Mouse (Mus musculus): Measurements from ENCODE around the gene Atf1. TPM values are rescaled to one million over a fixed set of nuclear protein-coding genes. Genes with fewer than 3 reads are reported as not detected.
"Not testable (repeated sequence)": the region's sequence is repeated elsewhere in the genome, so short reads cannot be mapped to it uniquely, and the experiment has no call there.

The Atf1 gene
- polyA plus RNA-seq, 1 experiment from 2014 or later, result 36.3 TPM

DNA sequence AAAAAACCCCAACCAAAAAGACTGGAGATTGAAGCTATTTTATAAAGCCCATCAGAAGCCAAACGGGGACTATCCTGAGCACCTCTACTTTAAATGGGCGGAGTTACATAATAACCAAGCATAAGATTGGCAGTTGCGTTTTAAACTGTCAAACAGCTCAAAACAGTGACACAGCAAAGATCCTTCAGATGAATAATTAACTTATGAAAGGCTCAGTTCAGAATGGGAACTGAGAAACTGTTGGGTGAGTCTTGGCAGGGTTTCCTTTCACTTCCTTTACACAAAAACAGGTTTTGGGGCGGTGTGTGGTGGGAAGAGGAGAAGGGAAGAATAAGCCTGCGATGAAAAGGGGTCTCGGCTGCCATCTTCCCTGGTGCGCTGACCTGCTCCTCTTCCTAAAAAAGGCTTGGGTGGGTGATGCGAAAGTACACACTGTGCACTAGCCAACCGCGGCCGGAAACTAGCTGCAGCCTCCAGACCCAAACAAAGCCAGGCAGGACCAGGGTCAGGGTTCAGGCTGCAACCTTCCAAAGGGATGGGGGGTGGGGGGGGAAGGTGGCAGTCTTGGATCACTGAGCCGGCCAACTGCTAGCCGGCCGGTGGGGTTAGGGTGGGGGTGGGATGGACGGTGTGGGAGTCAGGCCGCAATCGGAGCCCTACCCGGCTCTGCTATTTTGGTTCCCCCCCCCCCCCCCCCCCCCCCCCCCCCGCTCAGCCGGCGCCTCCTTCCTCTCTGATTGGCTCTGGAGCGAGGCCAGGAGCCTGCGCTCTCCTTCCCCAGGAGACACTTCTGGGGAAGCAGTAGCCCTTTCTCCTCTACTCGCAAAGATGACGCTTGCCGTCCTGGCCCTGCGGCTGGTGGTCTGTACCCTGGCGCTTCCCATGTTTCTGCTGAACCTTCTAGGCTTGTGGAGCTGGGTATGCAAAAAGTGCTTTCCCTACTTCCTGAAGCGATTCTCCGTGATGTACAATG lies 76.7 kb downstream of the Atf1 start, which contains the start of gene Mettl7a1:
Gene Mettl7a1, plus strand, starts transcription at position 122 of the 973 bp plus-strand sequence.
- Histone ChIP-seq H3K36me3 (replicated peaks; ENCODE audit: control insufficient read depth, insufficient read depth, low read depth, low read length) (no peaks in the 10 kb centered on the region), H3K9me3 (replicated peaks; ENCODE audit: control insufficient read depth, low read length) (no peaks in the 10 kb centered on the region), H3K27ac (replicated peaks; ENCODE audit: low read depth, low read length) (peak within 1 kb of the TSS; percentile 59), H3K4me3 (ENCODE audit: low read depth, low read length) (peak within 1 kb of the TSS; percentile 45), H3K9ac (replicated peaks; ENCODE audit: low read length) (peak within 1 kb of the TSS; percentile 68), H3K4me1 (ENCODE audit: control insufficient read depth, insufficient read depth, low read length) (no peaks in the 10 kb centered on the region), H3K4me2 (ENCODE audit: low read depth, low read length) (peak within 1 kb of the TSS; percentile 66), H3K27me3 (ENCODE audit: control insufficient read depth, insufficient read depth, low read length) (no peaks in the 10 kb centered on the region)
- ATAC-seq (replicated peaks; ENCODE audit: insufficient number of reproducible peaks, low FRiP score, low TSS enrichment, low read depth) (peak; percentile 86), DNase-seq (ENCODE audit: low spot score) (peak; percentile 75)
- WGBS, result 2% methylated on average over 21 of the region's 30 CpGs

DNA sequence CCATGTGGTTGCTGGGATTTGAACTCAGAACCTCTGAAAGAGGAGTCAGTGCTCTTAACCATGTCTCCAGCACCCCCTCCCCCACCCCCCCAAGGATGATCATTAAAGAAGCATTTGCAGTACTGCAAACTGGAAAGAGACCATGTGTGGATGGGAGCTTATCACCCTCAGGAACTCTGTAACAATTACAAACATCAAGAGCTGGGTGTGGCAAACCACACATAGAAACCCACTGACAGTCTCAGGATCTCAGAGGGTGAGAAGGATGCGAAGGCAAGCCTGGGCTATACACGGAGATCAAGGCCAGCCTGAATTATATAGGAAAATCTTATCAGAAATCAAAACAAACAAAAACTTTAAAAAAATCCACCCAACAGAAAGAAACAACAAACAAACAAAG lies 78.6 kb downstream of the Atf1 start:
- Histone ChIP-seq H3K9me3 (replicated peaks; ENCODE audit: control insufficient read depth, low read length) (no peaks in the 10 kb centered on the region), H3K27ac (replicated peaks; ENCODE audit: low read depth, low read length) (no peak overlapping the region), H3K27me3 (ENCODE audit: control insufficient read depth, insufficient read depth, low read length) (no peaks in the 10 kb centered on the region), H3K36me3 (replicated peaks; ENCODE audit: control insufficient read depth, insufficient read depth, low read depth, low read length) (no peaks in the 10 kb centered on the region), H3K4me1 (ENCODE audit: control insufficient read depth, insufficient read depth, low read length) (no peaks in the 10 kb centered on the region), H3K4me3 (ENCODE audit: low read depth, low read length) (no peak overlapping the region), H3K4me2 (ENCODE audit: low read depth, low read length) (no peak overlapping the region), H3K9ac (replicated peaks; ENCODE audit: low read length) (no peak overlapping the region)
- no peak for ATAC-seq (replicated peaks; ENCODE audit: insufficient number of reproducible peaks, low FRiP score, low TSS enrichment, low read depth)
- WGBS, result 89% methylated on average over 2 of the region's 2 CpGs
- DNase-seq (ENCODE audit: low spot score), result no peak

DNA sequence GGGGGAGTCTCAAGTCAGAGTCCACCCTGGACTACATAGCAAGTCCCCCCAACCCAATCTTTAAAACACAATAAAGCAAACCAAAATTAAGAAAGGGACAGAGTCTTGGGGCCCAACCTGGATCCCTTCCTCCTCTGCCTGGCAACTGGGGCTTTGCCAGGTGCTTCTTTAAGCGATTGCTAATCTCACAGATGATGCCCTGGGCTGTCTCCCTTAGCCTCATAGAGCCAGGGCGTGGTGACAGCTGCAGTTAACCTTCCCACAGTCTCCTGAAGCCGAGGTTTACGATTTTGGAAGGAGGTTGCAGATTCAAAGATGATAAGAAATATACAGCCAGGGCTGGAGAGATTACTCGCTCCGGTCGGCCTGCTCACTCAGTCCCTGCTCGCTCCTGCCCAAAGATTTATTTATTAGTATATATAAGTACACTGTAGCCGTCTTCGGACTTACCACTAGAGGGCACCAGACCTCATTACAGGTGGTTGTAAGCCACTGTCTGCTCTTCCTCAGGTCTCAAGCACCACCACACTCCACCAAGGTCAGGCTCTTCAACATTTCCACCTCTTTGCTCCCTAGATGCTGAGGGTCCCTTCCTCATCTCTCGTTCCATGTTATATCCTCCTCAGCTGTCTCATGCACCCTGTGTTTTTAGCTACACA lies 79.9 kb downstream of the Atf1 start:
- not testable (repeated sequence) for H3K4me3 ChIP-seq (ENCODE audit: low read depth, low read length); ATAC-seq (replicated peaks; ENCODE audit: insufficient number of reproducible peaks, low FRiP score, low TSS enrichment, low read depth); H3K9ac ChIP-seq (replicated peaks; ENCODE audit: low read length); H3K4me2 ChIP-seq (ENCODE audit: low read depth, low read length); H3K27ac ChIP-seq (replicated peaks; ENCODE audit: low read depth, low read length); H3K36me3 ChIP-seq (replicated peaks; ENCODE audit: control insufficient read depth, insufficient read depth, low read depth, low read length); H3K9me3 ChIP-seq (replicated peaks; ENCODE audit: control insufficient read depth, low read length); H3K4me1 ChIP-seq (ENCODE audit: control insufficient read depth, insufficient read depth, low read length); H3K27me3 ChIP-seq (ENCODE audit: control insufficient read depth, insufficient read depth, low read length)
- 35% methylated on average over 10 of the region's 11 CpGs for WGBS
- peak; percentile 66 for DNase-seq (ENCODE audit: low spot score)

Other genes with a start within 250 kb of the Atf1 start
- gene Dip2b, start 189.2 kb upstream of the Atf1 start, polyA plus RNA-seq (2014; fragmentation: Nextera tagmentation; extraction: Ambion mirVana), result 15.4 and 16.5 TPM in 2 replicates
- gene Tmprss12, start 53.0 kb downstream of the Atf1 start, polyA plus RNA-seq (2014; fragmentation: Nextera tagmentation; extraction: Ambion mirVana), result not detected in 2 replicates
- 4.8 and 4.9 TPM in 2 replicates for gene Mettl7a1, start 76.3 kb downstream of the Atf1 start, polyA plus RNA-seq (2014; fragmentation: Nextera tagmentation; extraction: Ambion mirVana)
- gene Mettl7a3, start 107.1 kb downstream of the Atf1 start, polyA plus RNA-seq (2014; fragmentation: Nextera tagmentation; extraction: Ambion mirVana), result 0.17 TPM in 2 replicates
- 0.15 TPM in 1 of 2 replicates, not detected in the other for gene Methig1, start 125.3 kb downstream of the Atf1 start, polyA plus RNA-seq (2014; fragmentation: Nextera tagmentation; extraction: Ambion mirVana)
- not detected in 2 replicates for gene Mettl7a2, start 125.4 kb downstream of the Atf1 start, polyA plus RNA-seq (2014; fragmentation: Nextera tagmentation; extraction: Ambion mirVana)
- not detected in 2 replicates for gene Higd1c, start 136.7 kb downstream of the Atf1 start, polyA plus RNA-seq (2014; fragmentation: Nextera tagmentation; extraction: Ambion mirVana)
- gene Gm5475, start 194.3 kb downstream of the Atf1 start, polyA plus RNA-seq (2014; fragmentation: Nextera tagmentation; extraction: Ambion mirVana), result 0.08 and 0.14 TPM in 2 replicates
- gene Slc11a2, start 197.3 kb downstream of the Atf1 start, polyA plus RNA-seq (2014; fragmentation: Nextera tagmentation; extraction: Ambion mirVana), result 18.3 and 18.8 TPM in 2 replicates
- gene Letmd1, start 241.2 kb downstream of the Atf1 start, polyA plus RNA-seq (2014; fragmentation: Nextera tagmentation; extraction: Ambion mirVana), result 37.2 and 40.1 TPM in 2 replicates